Mouse (Mus musculus): ENCODE results near the gene Fbxl17. TPM values are rescaled to one million over a fixed set of nuclear protein-coding genes. Genes with fewer than 3 reads are reported as not detected.

Fbxl17 gene
- total and polyA plus RNA-seq, 3 experiments = 7.8 to 25.9 (median 25.5) TPM

- DNase-seq = no peak
- intact Hi-C loops (cut with DNase I) = no loop called here
- Histone ChIP-seq H3K79me2 (replicated peaks; ENCODE audit: control insufficient read depth, insufficient read depth, low read length) (no peaks in the 10 kb centered on the region), H3K27ac (no peak overlapping the region), H3K27me3 (ENCODE audit: control insufficient read depth, insufficient read depth, low read length) (no peaks in the 10 kb centered on the region), H3K9ac (ENCODE audit: low read depth, low read length) (no peak overlapping the region), H3K36me3 (ENCODE audit: control insufficient read depth, insufficient read depth, low read length) (no peaks in the 10 kb centered on the region), H3K4me1 (ENCODE audit: control insufficient read depth, insufficient read depth, low read length) (no peaks in the 10 kb centered on the region), H3K4me3 (no peak overlapping the region)
- WGBS = 90% methylated on average over 13 of the region's 13 CpGs
- TF ChIP-seq POLR2A (IDR thresholded peaks at IDR 0.05; ENCODE audit: insufficient read depth, low read depth, low read length) (no peak), EP300 (IDR thresholded peaks at IDR 0.05; ENCODE audit: insufficient read depth, low read depth, low read length) (no peak), CTCF (IDR thresholded peaks at IDR 0.05) (no peak)
Measured at GRCm38 (mm10) chr17:63045297-63045696, 454.5 kb downstream of the Fbxl17 start.

GRCm38 (mm10) chr17:63043046-63043675 is 456.7 kb downstream of the Fbxl17 start:
- no peak for TF ChIP-seq EP300 (IDR thresholded peaks at IDR 0.05; ENCODE audit: insufficient read depth, low read depth, low read length)
- TF ChIP-seq CTCF (IDR thresholded peaks at IDR 0.05) = no peak
- TF ChIP-seq POLR2A (IDR thresholded peaks at IDR 0.05; ENCODE audit: insufficient read depth, low read depth, low read length) = no peak
- 70% methylated on average over 9 of the region's 9 CpGs for WGBS
- H3K9ac ChIP-seq (ENCODE audit: low read depth, low read length) = no peak overlapping the region

GRCm38 (mm10) chr17:63037562-63037961 is 462.3 kb downstream of the Fbxl17 start:
- Histone ChIP-seq H3K79me2 (replicated peaks; ENCODE audit: control insufficient read depth, insufficient read depth, low read length) (no peaks in the 10 kb centered on the region), H3K27ac (no peak overlapping the region), H3K4me1 (ENCODE audit: control insufficient read depth, insufficient read depth, low read length) (no peaks in the 10 kb centered on the region), H3K36me3 (ENCODE audit: control insufficient read depth, insufficient read depth, low read length) (no peaks in the 10 kb centered on the region), H3K27me3 (ENCODE audit: control insufficient read depth, insufficient read depth, low read length) (no peaks in the 10 kb centered on the region), H3K4me3 (no peak overlapping the region), H3K9ac (ENCODE audit: low read depth, low read length) (no peak overlapping the region)
- TF ChIP-seq EP300 (IDR thresholded peaks at IDR 0.05; ENCODE audit: insufficient read depth, low read depth, low read length) (no peak), POLR2A (IDR thresholded peaks at IDR 0.05; ENCODE audit: insufficient read depth, low read depth, low read length) (no peak), CTCF (IDR thresholded peaks at IDR 0.05) (no peak)
- intact Hi-C loops (cut with DNase I) = no loop called here
- DNase-seq = no peak
- WGBS = 90% methylated on average over 3 of the region's 3 CpGs

More at GRCm38 (mm10) chr17:63043046-63043675, 456.7 kb downstream of the Fbxl17 start:
- no peak for DNase-seq
- Histone ChIP-seq H3K79me2 (replicated peaks; ENCODE audit: control insufficient read depth, insufficient read depth, low read length) (no peaks in the 10 kb centered on the region), H3K4me3 (no peak overlapping the region), H3K4me1 (ENCODE audit: control insufficient read depth, insufficient read depth, low read length) (no peaks in the 10 kb centered on the region), H3K36me3 (ENCODE audit: control insufficient read depth, insufficient read depth, low read length) (no peaks in the 10 kb centered on the region), H3K27me3 (ENCODE audit: control insufficient read depth, insufficient read depth, low read length) (no peaks in the 10 kb centered on the region), H3K27ac (no peak overlapping the region)
- intact Hi-C loops (cut with DNase I) = no loop called here

- H3K27me3 ChIP-seq (ENCODE audit: control insufficient read depth, insufficient read depth, low read length) = no peaks in the 10 kb centered on the region
- intact Hi-C loops (cut with DNase I) = no loop called here
- H3K4me3 ChIP-seq = no peak overlapping the region
- H3K79me2 ChIP-seq (replicated peaks; ENCODE audit: control insufficient read depth, insufficient read depth, low read length) = no peaks in the 10 kb centered on the region
- H3K9ac ChIP-seq (ENCODE audit: low read depth, low read length) = no peak overlapping the region
- H3K4me1 ChIP-seq (ENCODE audit: control insufficient read depth, insufficient read depth, low read length) = peaks cover 2% of the 10 kb centered on the region
- 79% methylated on average over 5 of the region's 5 CpGs for WGBS
- H3K36me3 ChIP-seq (ENCODE audit: control insufficient read depth, insufficient read depth, low read length) = no peaks in the 10 kb centered on the region
- no peak for DNase-seq
- H3K27ac ChIP-seq = no peak overlapping the region
- TF ChIP-seq EP300 (IDR thresholded peaks at IDR 0.05; ENCODE audit: insufficient read depth, low read depth, low read length) (no peak), POLR2A (IDR thresholded peaks at IDR 0.05; ENCODE audit: insufficient read depth, low read depth, low read length) (no peak), CTCF (IDR thresholded peaks at IDR 0.05) (no peak)
Measured at GRCm38 (mm10) chr17:63033141-63033540, 466.7 kb downstream of the Fbxl17 start.

GRCm38 (mm10) chr17:63029105-63029504 is 470.7 kb downstream of the Fbxl17 start:
- intact Hi-C loops (cut with DNase I) = no loop called here

GRCm38 (mm10) chr17:63025238-63025637 is 474.6 kb downstream of the Fbxl17 start:
- WGBS = 62% methylated on average over 15 of the region's 15 CpGs
- TF ChIP-seq CTCF (IDR thresholded peaks at IDR 0.05) (no peak), EP300 (IDR thresholded peaks at IDR 0.05; ENCODE audit: insufficient read depth, low read depth, low read length) (no peak), POLR2A (IDR thresholded peaks at IDR 0.05; ENCODE audit: insufficient read depth, low read depth, low read length) (no peak)
- H3K27ac ChIP-seq = no peak overlapping the region
- H3K79me2 ChIP-seq (replicated peaks; ENCODE audit: control insufficient read depth, insufficient read depth, low read length) = no peaks in the 10 kb centered on the region
- no peak overlapping the region for H3K9ac ChIP-seq (ENCODE audit: low read depth, low read length)
- H3K4me1 ChIP-seq (ENCODE audit: control insufficient read depth, insufficient read depth, low read length) = peaks cover 2% of the 10 kb centered on the region
- H3K4me3 ChIP-seq = no peak overlapping the region
- no peaks in the 10 kb centered on the region for H3K36me3 ChIP-seq (ENCODE audit: control insufficient read depth, insufficient read depth, low read length)
- intact Hi-C loops (cut with DNase I) = no loop called here
- no peaks in the 10 kb centered on the region for H3K27me3 ChIP-seq (ENCODE audit: control insufficient read depth, insufficient read depth, low read length)
- DNase-seq = no peak

More at GRCm38 (mm10) chr17:63029105-63029504, 470.7 kb downstream of the Fbxl17 start:
- no peaks in the 10 kb centered on the region for H3K27me3 ChIP-seq (ENCODE audit: control insufficient read depth, insufficient read depth, low read length)
- H3K9ac ChIP-seq (ENCODE audit: low read depth, low read length) = no peak overlapping the region
- H3K4me3 ChIP-seq = no peak overlapping the region
- no peak for DNase-seq
- H3K27ac ChIP-seq = no peak overlapping the region
- no peaks in the 10 kb centered on the region for H3K36me3 ChIP-seq (ENCODE audit: control insufficient read depth, insufficient read depth, low read length)
- H3K79me2 ChIP-seq (replicated peaks; ENCODE audit: control insufficient read depth, insufficient read depth, low read length) = no peaks in the 10 kb centered on the region
- TF ChIP-seq EP300 (IDR thresholded peaks at IDR 0.05; ENCODE audit: insufficient read depth, low read depth, low read length) = no peak
- H3K4me1 ChIP-seq (ENCODE audit: control insufficient read depth, insufficient read depth, low read length) = peaks cover 2% of the 10 kb centered on the region
- 33% methylated on average over 4 of the region's 4 CpGs for WGBS
